Mouse (Mus musculus) MEL (cell line): ENCODE results near the gene Smpdl3a.

Experiments used
- CHD2 ChIP-seq: IDR thresholded peaks from 2 replicates; pipeline ENCODE4 v1.6.1; 2011; ENCODE audit warnings: low read length, improper control_type of control experiment
- CTCF ChIP-seq, 3 experiments: IDR thresholded peaks in 2 of 3; conservative IDR thresholded peaks in 1 of 3; 2 replicates each; pipeline ENCODE4 v1.5.1; 2011 to 2012; ENCODE audit warnings: low read length in 3 of 3, low read depth in 2 of 3, mild to moderate bottlenecking in 2 of 3, improper control_type of control experiment in 1 of 3, inconsistent platforms in 1 of 3, mixed read lengths in 1 of 3, moderate library complexity in 1 of 3; ENCODE audit not compliant: control insufficient read depth in 1 of 3, insufficient read depth in 1 of 3, poor library complexity in 1 of 3, severe bottlenecking in 1 of 3
- EP300 ChIP-seq, 2 experiments: IDR thresholded peaks; 2 replicates each; pipeline ENCODE4 v1.6.1; 2011; ENCODE audit warnings: improper control_type of control experiment in 2 of 2, low read length in 2 of 2, low read depth in 1 of 2, mild to moderate bottlenecking in 1 of 2
- ETS1 ChIP-seq: IDR thresholded peaks from 2 replicates; pipeline ENCODE4 v1.6.1; 2012; ENCODE audit warnings: low read depth, mild to moderate bottlenecking, inconsistent platforms, low read length, improper control_type of control experiment, moderate library complexity
- GABPA ChIP-seq: IDR thresholded peaks from 2 replicates; pipeline ENCODE4 v1.6.1; 2012; ENCODE audit warnings: low read depth, mild to moderate bottlenecking, inconsistent platforms, low read length, improper control_type of control experiment, moderate library complexity
- GATA1 ChIP-seq: IDR thresholded peaks from 2 replicates; pipeline ENCODE4 v1.6.1; 2011; ENCODE audit warnings: low read depth, low read length, improper control_type of control experiment
- JUND ChIP-seq: IDR thresholded peaks from 2 replicates; pipeline ENCODE4 v1.6.1; 2011; ENCODE audit warnings: low read depth, mild to moderate bottlenecking, improper control_type of control experiment, low read length
- KAT2A ChIP-seq: conservative IDR thresholded peaks from 2 replicates; pipeline ENCODE4 v1.6.1; 2012; ENCODE audit warnings: low read depth, low read length, improper control_type of control experiment, inconsistent platforms
- MAZ ChIP-seq: IDR thresholded peaks from 2 replicates; pipeline ENCODE4 v1.6.1; 2012; ENCODE audit warnings: low read depth, mild to moderate bottlenecking, inconsistent platforms, low read length, improper control_type of control experiment
- POLR2A ChIP-seq, 2 experiments: IDR thresholded peaks; 2 replicates each; pipeline ENCODE4 v1.6.1; 2011 to 2012; ENCODE audit warnings: low read length in 2 of 2, mild to moderate bottlenecking in 2 of 2, control low read depth in 1 of 2, improper control_type of control experiment in 1 of 2, low read depth in 1 of 2, moderate library complexity in 1 of 2; ENCODE audit not compliant: control insufficient read depth in 1 of 2, insufficient read depth in 1 of 2, poor library complexity in 1 of 2
- POLR2AphosphoS2 ChIP-seq: IDR thresholded peaks from 2 replicates; pipeline ENCODE4 v1.6.1; 2011; ENCODE audit warnings: low read length, improper control_type of control experiment
- ZKSCAN1 ChIP-seq: IDR thresholded peaks from 2 replicates; pipeline ENCODE4 v1.6.1; 2012; ENCODE audit warnings: low read depth, mild to moderate bottlenecking, inconsistent platforms, low read length, improper control_type of control experiment, moderate library complexity
- ZMIZ1 ChIP-seq: IDR thresholded peaks from 2 replicates; pipeline ENCODE4 v1.6.1; 2012; ENCODE audit warnings: low read depth, mild to moderate bottlenecking, inconsistent platforms, low read length, improper control_type of control experiment, moderate library complexity
- ZNF384 ChIP-seq: IDR thresholded peaks from 2 replicates; pipeline ENCODE4 v1.6.1; 2012; ENCODE audit warnings: low read depth, mild to moderate bottlenecking, inconsistent platforms, low read length, improper control_type of control experiment

- no peak for TF ChIP-seq POLR2AphosphoS2
- TF ChIP-seq CTCF (IDR thresholded peaks at IDR 0.05 in 2 of 3, conservative IDR thresholded peaks at IDR 0.05 in 1 of 3; ENCODE audit: control insufficient read depth in 1 of 3, insufficient read depth in 1 of 3, low read depth in 2 of 3, low read length in 3 of 3, poor library complexity in 1 of 3, severe bottlenecking in 1 of 3): no peak
- TF ChIP-seq MAZ: no peak
- no peak for TF ChIP-seq ZNF384
- no peak for TF ChIP-seq CHD2
- no peak for TF ChIP-seq GATA1
- TF ChIP-seq POLR2A (IDR thresholded peaks at IDR 0.05; ENCODE audit: control insufficient read depth in 1 of 2, insufficient read depth in 1 of 2, low read depth in 1 of 2, low read length in 2 of 2, poor library complexity in 1 of 2): no peak
- no peak for TF ChIP-seq GABPA
- TF ChIP-seq ZKSCAN1: no peak
- TF ChIP-seq KAT2A: no peak
- no peak for TF ChIP-seq ZMIZ1
- TF ChIP-seq ETS1: no peak
- no peak for TF ChIP-seq JUND
- no peak for TF ChIP-seq EP300 (IDR thresholded peaks at IDR 0.05; ENCODE audit: low read depth in 1 of 2, low read length in 2 of 2)
Measured at GRCm38 (mm10) chr10:57819209-57819608, 25.1 kb downstream of the Smpdl3a start.
